Mouse (Mus musculus) lung, adult 2 months (tissue): ENCODE measurements around the gene Ext2.

Experiments
- CTCF ChIP-seq: fragments of 200-500 bp; IDR thresholded peaks from 2 replicates; pipeline ENCODE4 v1.5.1; 2011; ENCODE audit warnings: mild to moderate bottlenecking, low read length, control low read depth; ENCODE audit not compliant: insufficient read depth
- POLR2A ChIP-seq: fragments of 200-500 bp; IDR thresholded peaks from 2 replicates; pipeline ENCODE4 v1.6.1; 2011; ENCODE audit warnings: low read depth, mild to moderate bottlenecking, control low read depth, low read length, borderline replicate concordance; ENCODE audit errors: extremely low read depth

DNA sequence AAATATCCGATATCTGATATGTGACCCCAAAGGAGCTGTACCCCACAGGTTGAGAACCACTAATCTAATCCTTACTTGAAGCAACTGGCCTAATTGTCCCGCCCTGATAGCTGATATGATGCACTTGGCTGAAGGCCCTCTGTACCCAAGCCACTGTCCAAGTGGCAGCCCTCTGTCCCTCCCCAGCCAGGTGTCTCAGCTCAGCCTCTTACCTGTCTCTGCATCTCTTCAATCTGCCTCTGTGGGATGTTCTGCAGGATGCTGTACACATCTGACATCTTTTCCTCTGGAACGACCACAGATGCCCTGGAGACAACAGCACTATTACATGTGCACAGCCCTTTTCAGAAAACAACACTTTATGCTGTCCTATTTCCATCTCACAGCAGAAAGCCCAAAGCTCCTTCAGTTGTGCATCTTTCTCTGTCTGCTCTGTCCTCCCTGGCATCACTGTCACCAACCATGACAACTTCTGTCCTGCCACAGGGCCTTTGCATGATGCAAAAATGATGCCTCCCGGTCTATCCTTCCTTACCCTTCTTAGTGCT, 31.5 kb downstream of the Ext2 start:
- no peak for TF ChIP-seq CTCF
- no peak for TF ChIP-seq POLR2A
